Mouse (Mus musculus) brain, adult 10 weeks (tissue): ENCODE measurements around the gene Mlh1. TPM values are rescaled to one million over a fixed set of nuclear protein-coding genes. Genes with fewer than 3 reads are reported as not detected.

Experiments used
- polyA plus RNA-seq: library from polyadenylated mRNA; stranded (reverse); fragments of 350-450 nt; fragmentation: Illumina TruSeq; extraction: RNeasy Lipid Tissue Mini Kit (QIAGEN cat#74804); gene quantifications from one replicate; pipeline ENCODE4 v1.2.3, GENCODE M21; 2015; ENCODE audit warnings: low read depth, low replicate concordance

Mlh1 gene
- polyA plus RNA-seq = 18.5 TPM

GRCm38 (mm10) chr9:111271434-111272160 is at the start of gene Mlh1, which contains the start of gene Epm2aip1:
Mlh1 (minus strand) TSS chr9:111271791.
Epm2aip1 (plus strand) TSS chr9:111271929.

GRCm38 (mm10) chr9:111311031-111311842 is 39.6 kb upstream of the Mlh1 start, which contains the start of gene Trank1:
Trank1 (plus strand) TSS chr9:111311739.

Other genes starting within 250 kb of the Mlh1 start
- gene Ccrl2, start 214.3 kb downstream of the Mlh1 start, polyA plus RNA-seq = 2.9 TPM
- 34.5 TPM for gene Lrrfip2, start 154.2 kb downstream of the Mlh1 start, polyA plus RNA-seq
- 83.8 TPM for gene Epm2aip1, start 138 bp upstream of the Mlh1 start, polyA plus RNA-seq
- gene Trank1, start 39.9 kb upstream of the Mlh1 start, polyA plus RNA-seq = 188 TPM
- gene Dclk3, start 167.3 kb upstream of the Mlh1 start, polyA plus RNA-seq = 26.2 TPM